Comparison of ENCODE assay signal across 12 mouse cellular contexts in the genomic region with DNA sequence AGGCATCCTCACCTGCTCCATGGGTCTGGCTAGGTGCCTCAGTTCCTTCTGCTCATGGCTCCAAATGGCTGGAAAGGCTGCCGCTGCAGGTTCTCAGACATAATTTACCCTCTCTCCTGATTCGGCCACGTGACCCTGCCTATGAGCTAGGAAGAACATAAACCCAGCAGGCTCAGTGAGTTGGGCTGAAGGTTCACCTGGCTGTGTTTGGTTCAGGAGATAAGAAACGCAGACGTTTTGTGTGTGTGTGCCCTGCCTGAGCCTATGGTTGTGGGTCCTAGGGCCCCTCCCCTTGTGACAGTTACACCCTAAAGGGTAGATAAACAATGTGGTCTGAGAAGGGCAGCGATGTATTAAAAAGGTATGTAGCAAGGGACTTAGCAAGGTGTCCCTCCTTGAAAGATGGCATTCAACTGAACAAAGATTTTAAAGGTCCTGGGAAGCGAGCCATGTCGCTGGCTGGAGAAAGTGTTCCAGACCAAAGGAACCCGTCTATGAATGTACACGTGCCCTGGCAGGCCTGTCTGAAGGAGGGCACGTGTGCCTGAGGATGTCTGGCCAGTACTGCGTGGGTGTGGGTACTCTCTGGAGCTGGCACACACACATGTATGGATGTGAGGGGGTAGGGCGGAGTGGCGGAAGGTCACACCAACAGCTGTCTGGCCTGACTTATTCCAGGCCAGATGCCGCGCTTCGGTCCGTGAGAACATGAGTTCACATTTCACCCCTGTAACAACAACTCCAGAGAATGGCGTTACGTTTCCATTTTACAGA. TPM values are rescaled to one million over a fixed set of nuclear protein-coding genes. Genes with fewer than 3 reads are reported as not detected.
DNase-seq lines count a peak whose midpoint lies in the region; ATAC-seq and TF ChIP-seq lines count a peak whose summit lies in the region.
"Had no signal": no experiment of that assay in that cellular context is flagged by ENCODE, and none has a peak within 500 bp of the region (broad histone marks: within the 10 kb centered on the region; RNA-seq: fewer than 3 reads in every experiment).

No protein-coding gene starts in this region.

- no peak for ATAC-seq in G1E (ENCODE audit: extremely low read depth, insufficient number of reproducible peaks, low FRiP score, poor library complexity, severe bottlenecking)
- no peak for ATAC-seq in kidney, embryonic 16.5 days (ENCODE audit: low FRiP score, low TSS enrichment)
- ATAC-seq in lung, embryonic 16.5 days (ENCODE audit: low read depth): no peak

- peaks cover 19% of the 10 kb centered on the region for H3K27me3 ChIP-seq in heart, embryonic 10.5 days (ENCODE audit: insufficient read depth, poor library complexity, severe bottlenecking)
- H3K27me3 ChIP-seq in G1E (ENCODE audit: insufficient read depth, low read length): peaks cover 43% of the 10 kb centered on the region
- H3K27me3 ChIP-seq in kidney, embryonic 16.5 days (ENCODE audit: insufficient read depth, low read length): peaks cover 2% of the 10 kb centered on the region; the same call in 1 of the 2 replicates
- H3K27me3 ChIP-seq in lung, embryonic 16.5 days (ENCODE audit: control insufficient read depth, insufficient read depth, low read depth, low read length): no peaks in the 10 kb centered on the region
- H3K27me3 ChIP-seq in midbrain, embryonic 10.5 days (ENCODE audit: low read depth, poor library complexity, severe bottlenecking): peaks cover 21% of the 10 kb centered on the region

- H3K9ac ChIP-seq in kidney, embryonic 16.5 days (replicated peaks; ENCODE audit: low read length): no peak overlapping the region
- no peak overlapping the region for H3K9ac ChIP-seq in lung, embryonic 16.5 days (ENCODE audit: low read length)

- no peaks in the 10 kb centered on the region for H3K9me3 ChIP-seq in heart, embryonic 10.5 days
- no peaks in the 10 kb centered on the region for H3K9me3 ChIP-seq in G1E (replicated peaks)
- no peaks in the 10 kb centered on the region for H3K9me3 ChIP-seq in kidney, embryonic 16.5 days (ENCODE audit: low read length)
- H3K9me3 ChIP-seq in lung, embryonic 16.5 days (ENCODE audit: control insufficient read depth, low read length): no peaks in the 10 kb centered on the region
- no peaks in the 10 kb centered on the region for H3K9me3 ChIP-seq in midbrain, embryonic 10.5 days (replicated peaks)
- H3K9me3 ChIP-seq: megakaryocyte, embryonic 14.5 days had no signal

- no peak overlapping the region for H3K4me2 ChIP-seq in kidney, embryonic 16.5 days (replicated peaks; ENCODE audit: low read depth, low read length)
- no peak overlapping the region for H3K4me2 ChIP-seq in lung, embryonic 16.5 days (ENCODE audit: low read depth, low read length)

- H3K36me3 ChIP-seq in heart, embryonic 10.5 days: no peaks in the 10 kb centered on the region
- no peaks in the 10 kb centered on the region for H3K36me3 ChIP-seq in G1E (replicated peaks)
- no peaks in the 10 kb centered on the region for H3K36me3 ChIP-seq in kidney, embryonic 16.5 days (ENCODE audit: insufficient read depth, low read length)
- no peaks in the 10 kb centered on the region for H3K36me3 ChIP-seq in lung, embryonic 16.5 days (ENCODE audit: control insufficient read depth, insufficient read depth, low read length)
- H3K36me3 ChIP-seq in midbrain, embryonic 10.5 days: no peaks in the 10 kb centered on the region

- WGBS in heart, embryonic 10.5 days: 82% methylated on average over 20 of the region's 20 CpGs
- WGBS in kidney, embryonic 16.5 days: 60% methylated on average over 20 of the region's 20 CpGs
- 72% methylated on average over 20 of the region's 20 CpGs for WGBS in lung, embryonic 16.5 days
- 91% methylated on average over 20 of the region's 20 CpGs for whole genome bisulfite sequencing in midbrain, embryonic 10.5 days

- no peak overlapping the region for H3K4me3 ChIP-seq in heart, embryonic 10.5 days
- peak overlapping the region; percentile 31; the same call in 1 of the 2 replicates for H3K4me3 ChIP-seq in G1E (ENCODE audit: low read depth, low read length)
- H3K4me3 ChIP-seq in kidney, embryonic 16.5 days (ENCODE audit: low read length): no peak overlapping the region
- no peak overlapping the region for H3K4me3 ChIP-seq in lung, embryonic 16.5 days (ENCODE audit: low read length)
- no peak overlapping the region for H3K4me3 ChIP-seq in midbrain, embryonic 10.5 days
- H3K4me3 ChIP-seq: megakaryocyte, embryonic 14.5 days had no signal

- no peak for TF ChIP-seq CTCF in G1E (IDR thresholded peaks at IDR 0.05; ENCODE audit: low read depth, low read length)

- no peak for DNase-seq in heart, embryonic 10.5 days (ENCODE audit: low spot score)
- no peak for DNase-seq in heart, postnatal 4 days
- no peak for DNase-seq in G1E (ENCODE audit: low spot score)
- no peak for DNase-seq in layer of hippocampus, postnatal 14 days (ENCODE audit: low spot score in 2 of 2)
- no peak for DNase-seq in layer of hippocampus, adult 18-20 months (ENCODE audit: low spot score in 2 of 2)
- DNase-seq in midbrain, embryonic 10.5 days (ENCODE audit: low spot score): no peak
- DNase-seq: heart, postnatal 14 days had no signal

- H3K27ac ChIP-seq in heart, embryonic 10.5 days: peak overlapping the region; percentile 32
- H3K27ac ChIP-seq in kidney, embryonic 16.5 days (ENCODE audit: low read length): 0 out of 2 replicates have a peak overlapping the region, but pooled peaks have one; percentile 6
- peak overlapping the region; percentile 57 for H3K27ac ChIP-seq in lung, embryonic 16.5 days (ENCODE audit: low read length)
- H3K27ac ChIP-seq in midbrain, embryonic 10.5 days (replicated peaks): no peak overlapping the region

- H3K4me1 ChIP-seq in heart, embryonic 10.5 days: peaks cover 49% of the 10 kb centered on the region
- peaks cover 16% of the 10 kb centered on the region for H3K4me1 ChIP-seq in G1E (ENCODE audit: insufficient read depth, low read depth, low read length)
- H3K4me1 ChIP-seq in kidney, embryonic 16.5 days (ENCODE audit: insufficient read depth, low read length): peaks cover 21% of the 10 kb centered on the region
- peaks cover 23% of the 10 kb centered on the region for H3K4me1 ChIP-seq in lung, embryonic 16.5 days (replicated peaks; ENCODE audit: control insufficient read depth, insufficient read depth, low read length)
- H3K4me1 ChIP-seq in midbrain, embryonic 10.5 days: peaks cover 29% of the 10 kb centered on the region

RNA-seq across cellular contexts. Expression of a gene that starts 8.9 kb away (rescaled TPM):
- polyA plus RNA-seq in heart, embryonic 10.5 days (2016; fragmentation: Nextera tagmentation; extraction: Ambion mirVana): 0.90 and 1.5 TPM in 2 replicates
- 1 to 10 TPM; 1.9 to 3.1 TPM for total RNA-seq in heart, postnatal 4 days (2021)
- total RNA-seq in G1E (2014; fragmentation: Nextera tagmentation) (not detected in 2 replicates), G1E (2017) (not detected in 2 replicates)
- not detected in 2 replicates for polyA plus RNA-seq in G1E (2012)
- polyA plus RNA-seq in kidney, embryonic 16.5 days (2015; fragmentation: Nextera tagmentation; extraction: Ambion mirVana): 1.6 TPM in 2 replicates
- polyA plus RNA-seq in lung, embryonic 16.5 days (2015; fragmentation: Nextera tagmentation; extraction: Ambion mirVana): 1.6 and 1.9 TPM in 2 replicates
- total RNA-seq in layer of hippocampus, postnatal 14 days (2021): under 1 TPM in 1 of 2 experiments, not detected in 1; 0.17 TPM
- not detected for total RNA-seq in layer of hippocampus, adult 18-20 months (2021)
- polyA plus RNA-seq in midbrain, embryonic 10.5 days (2016; fragmentation: Nextera tagmentation; extraction: Ambion mirVana): 0.58 and 0.86 TPM in 2 replicates
- total RNA-seq: granulocyte monocyte progenitor cell, adult 5-6 weeks; left cerebral cortex, postnatal 36 days had no signal

RNA-seq across cellular contexts. Expression of a gene that starts 9.5 kb away (rescaled TPM):
- polyA plus RNA-seq in heart, embryonic 10.5 days (2016; fragmentation: Nextera tagmentation; extraction: Ambion mirVana): 0.60 and 0.96 TPM in 2 replicates
- total RNA-seq in heart, postnatal 4 days (2021): 1 to 10 TPM; 1.4 to 2.4 TPM
- total RNA-seq in G1E (2014; fragmentation: Nextera tagmentation): not detected in 2 replicates
- total RNA-seq in G1E (2017): 0.16 TPM in 1 of 2 replicates, not detected in the other
- polyA plus RNA-seq in G1E (2012): not detected in 2 replicates
- polyA plus RNA-seq in kidney, embryonic 16.5 days (2015; fragmentation: Nextera tagmentation; extraction: Ambion mirVana): 0.41 and 0.75 TPM in 2 replicates
- 0.18 and 0.79 TPM in 2 replicates for polyA plus RNA-seq in lung, embryonic 16.5 days (2015; fragmentation: Nextera tagmentation; extraction: Ambion mirVana)
- total RNA-seq in layer of hippocampus, postnatal 14 days (2021): 100 to 1,000 TPM; 188 to 190 TPM
- 100 to 1,000 TPM; 178 to 179 TPM for total RNA-seq in layer of hippocampus, adult 18-20 months (2021)
- 0.68 and 1.0 TPM in 2 replicates for polyA plus RNA-seq in midbrain, embryonic 10.5 days (2016; fragmentation: Nextera tagmentation; extraction: Ambion mirVana)
- total RNA-seq: granulocyte monocyte progenitor cell, adult 5-6 weeks had no signal

RNA-seq across cellular contexts. Expression of a gene that starts 30.0 kb away (rescaled TPM):
- 1.6 and 4.0 TPM in 2 replicates for polyA plus RNA-seq in heart, embryonic 10.5 days (2016; fragmentation: Nextera tagmentation; extraction: Ambion mirVana)
- not detected for total RNA-seq in heart, postnatal 4 days (2021)
- total RNA-seq in G1E (2014; fragmentation: Nextera tagmentation) (not detected in 2 replicates), G1E (2017) (0.06 TPM in 1 of 2 replicates, not detected in the other)
- not detected in 2 replicates for polyA plus RNA-seq in G1E (2012)
- 26.9 and 29.6 TPM in 2 replicates for polyA plus RNA-seq in kidney, embryonic 16.5 days (2015; fragmentation: Nextera tagmentation; extraction: Ambion mirVana)
- 30.4 and 33.3 TPM in 2 replicates for polyA plus RNA-seq in lung, embryonic 16.5 days (2015; fragmentation: Nextera tagmentation; extraction: Ambion mirVana)
- not detected for total RNA-seq in layer of hippocampus, postnatal 14 days (2021)
- total RNA-seq in layer of hippocampus, adult 18-20 months (2021): under 1 TPM in 1 of 2 experiments, not detected in 1; 0.37 TPM
- 0.87 and 1.3 TPM in 2 replicates for polyA plus RNA-seq in midbrain, embryonic 10.5 days (2016; fragmentation: Nextera tagmentation; extraction: Ambion mirVana)
- total RNA-seq: heart, postnatal 14 days; left cerebral cortex, postnatal 36 days had no signal

RNA-seq across cellular contexts. Expression of a gene that starts 57.0 kb away (rescaled TPM):
- polyA plus RNA-seq in heart, embryonic 10.5 days (2016; fragmentation: Nextera tagmentation; extraction: Ambion mirVana): 328 and 420 TPM in 2 replicates
- total RNA-seq in heart, postnatal 4 days (2021): 10 to 100 TPM; 89.3 to 90.2 TPM
- total RNA-seq in G1E (2014; fragmentation: Nextera tagmentation) (150 and 160 TPM in 2 replicates), G1E (2017) (181 and 220 TPM in 2 replicates)
- 629 and 697 TPM in 2 replicates for polyA plus RNA-seq in G1E (2012)
- polyA plus RNA-seq in kidney, embryonic 16.5 days (2015; fragmentation: Nextera tagmentation; extraction: Ambion mirVana): 293 and 321 TPM in 2 replicates
- 261 and 267 TPM in 2 replicates for polyA plus RNA-seq in lung, embryonic 16.5 days (2015; fragmentation: Nextera tagmentation; extraction: Ambion mirVana)
- 100 to 1,000 TPM; 101 to 113 TPM for total RNA-seq in layer of hippocampus, postnatal 14 days (2021)
- total RNA-seq in layer of hippocampus, adult 18-20 months (2021): 100 to 1,000 TPM; 135 to 141 TPM
- polyA plus RNA-seq in midbrain, embryonic 10.5 days (2016; fragmentation: Nextera tagmentation; extraction: Ambion mirVana): 450 and 503 TPM in 2 replicates
